Mouse (Mus musculus) lung, embryonic 14.5 days (tissue): ENCODE measurements around the gene Vinac1. TPM values are rescaled to one million over a fixed set of nuclear protein-coding genes. Genes with fewer than 3 reads are reported as not detected.

Experiments
- ATAC-seq: fragments of 200-750 bp; cut with Nextera tagmentation; 2 replicates; pipeline ENCODE4 v1.8.0; 2017; ENCODE audit warnings: mild to moderate bottlenecking, moderate TSS enrichment, moderate library complexity; ENCODE audit not compliant: insufficient read depth
- DNase-seq: peaks from one replicate; pipeline ENCODE4 v3.0.0-alpha.2; 2015
- H3K27ac ChIP-seq: fragments of 300-500 bp; sonication (generic); 2 replicates; pipeline ENCODE4 v1.5.1; 2014; ENCODE audit warnings: low read depth, mild to moderate bottlenecking, moderate library complexity
- H3K27me3 ChIP-seq: fragments of 300-500 bp; sonication (generic); 2 replicates; pipeline ENCODE4 v1.6.1; 2014; ENCODE audit warnings: low read length, control low read depth; ENCODE audit not compliant: insufficient read depth
- H3K36me3 ChIP-seq: fragments of 300-500 bp; sonication (generic); 2 replicates; pipeline ENCODE4 v1.6.1; 2014; ENCODE audit warnings: control low read depth; ENCODE audit not compliant: insufficient read depth
- H3K4me1 ChIP-seq: fragments of 300-500 bp; sonication (generic); 2 replicates; pipeline ENCODE4 v1.6.1; 2014; ENCODE audit warnings: antibody characterized with exemption, control low read depth; ENCODE audit not compliant: insufficient read depth
- H3K4me2 ChIP-seq: fragments of 300-500 bp; sonication (generic); 2 replicates; pipeline ENCODE4 v1.6.1; 2014; ENCODE audit warnings: mild to moderate bottlenecking
- H3K4me3 ChIP-seq: fragments of 300-500 bp; sonication (generic); 2 replicates; pipeline ENCODE4 v1.5.1; 2014; ENCODE audit warnings: low read depth, low read length
- H3K9ac ChIP-seq: fragments of 300-500 bp; sonication (generic); 2 replicates; pipeline ENCODE4 v1.6.1; 2014
- H3K9me3 ChIP-seq: fragments of 300-500 bp; sonication (generic); 2 replicates; pipeline ENCODE4 v1.6.1; 2016; ENCODE audit warnings: low read depth, low read length, control low read depth
- CTCF ChIP-seq: IDR thresholded peaks from 2 replicates; pipeline ENCODE4 v1.5.1; 2016; ENCODE audit warnings: antibody characterized with exemption, low read depth
- WGBS: fragments of 180-500 bp; shearing (Covaris S2); extraction: QIAGEN DNeasy Blood & Tissue Kit; methylation state at CpG from one replicate; pipeline ENCODE4 v1.1.7; 2014; 5-methylcytosine and 5-hydroxymethylcytosine counted together
- polyA plus RNA-seq: library from polyadenylated mRNA; unstranded; fragments of >200 nt; fragmentation: Nextera tagmentation; extraction: Ambion mirVana; gene quantifications from 2 replicates; pipeline ENCODE4 v1.2.1, GENCODE M21; 2014

Vinac1 gene
- 0.17 and 0.23 TPM in 2 replicates for polyA plus RNA-seq

DNA sequence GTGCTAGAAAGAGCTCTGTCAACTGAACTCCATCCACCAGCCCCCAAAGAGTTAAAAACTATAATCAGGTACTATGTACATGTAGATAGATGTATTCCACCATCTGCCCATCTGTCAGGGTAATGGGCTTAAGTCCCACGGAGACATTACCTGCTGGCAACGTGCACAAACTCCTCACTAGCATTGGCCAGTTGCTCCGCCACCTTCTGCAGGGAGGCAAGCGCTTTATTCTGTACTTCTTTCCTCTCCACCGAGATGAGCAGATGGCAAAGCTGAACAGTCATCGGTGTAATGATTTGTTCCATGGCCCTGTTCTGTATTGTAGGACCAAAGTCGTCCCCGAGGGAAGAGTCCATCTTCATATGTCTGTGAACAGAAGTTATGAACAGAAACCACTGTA lies at the start of gene Vinac1:
Vinac1 (minus strand) TSS at position 362 of the 400 bp plus-strand sequence.
- no peak within 1 kb of the TSS for H3K4me2 ChIP-seq
- WGBS: 83% methylated on average over 8 of the region's 8 CpGs
- ATAC-seq (no peak), DNase-seq (no peak)
- no peak for TF ChIP-seq CTCF
- no peaks in the 10 kb centered on the region for H3K9me3 ChIP-seq
- H3K4me3 ChIP-seq: no peak within 1 kb of the TSS
- no peaks in the 10 kb centered on the region for H3K27me3 ChIP-seq
- no peaks in the 10 kb centered on the region for H3K36me3 ChIP-seq
- no peaks in the 10 kb centered on the region for H3K4me1 ChIP-seq
- no peak within 1 kb of the TSS for H3K27ac ChIP-seq
- H3K9ac ChIP-seq: no peak within 1 kb of the TSS

- Histone ChIP-seq H3K27ac (no peak overlapping the region), H3K36me3 (peaks cover 38% of the 10 kb centered on the region), H3K4me3 (no peak overlapping the region), H3K9me3 (no peaks in the 10 kb centered on the region), H3K27me3 (no peaks in the 10 kb centered on the region), H3K4me2 (no peak overlapping the region), H3K4me1 (no peaks in the 10 kb centered on the region), H3K9ac (no peak overlapping the region)
- no peak for TF ChIP-seq CTCF
- WGBS: 74% methylated on average over 18 of the region's 18 CpGs
- ATAC-seq (no peak), DNase-seq (no peak)
These were observed 46.2 kb upstream of the Vinac1 start for GRCm38 (mm10) chr2:129093926-129094724.

DNA sequence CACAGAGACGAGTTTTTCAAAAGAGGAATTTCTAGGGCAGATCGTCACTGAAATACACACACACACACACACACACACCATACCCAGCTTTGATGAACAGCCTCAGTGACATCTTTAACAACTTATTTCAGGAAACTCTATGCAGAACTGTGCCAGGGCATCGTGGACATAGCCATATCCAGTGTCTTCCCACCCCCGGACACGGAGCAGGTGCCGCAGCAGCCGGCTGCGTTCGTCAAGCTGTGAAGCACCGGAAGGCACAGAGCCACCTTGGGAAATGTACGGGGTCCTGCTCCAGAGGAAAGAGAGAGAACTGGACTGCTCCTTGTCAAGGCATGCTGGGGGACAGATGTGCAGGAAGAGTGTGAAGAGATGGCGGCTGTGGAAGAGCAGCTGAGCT lies 44.8 kb upstream of the Vinac1 start:
- WGBS: 92% methylated on average over 12 of the region's 12 CpGs
- H3K27ac ChIP-seq: no peak overlapping the region
- H3K4me3 ChIP-seq: no peak overlapping the region
- TF ChIP-seq CTCF: no peak
- no peak for DNase-seq
- no peaks in the 10 kb centered on the region for H3K9me3 ChIP-seq
- no peaks in the 10 kb centered on the region for H3K27me3 ChIP-seq
- no peak overlapping the region for H3K4me2 ChIP-seq
- no peak for ATAC-seq
- H3K4me1 ChIP-seq: no peaks in the 10 kb centered on the region
- no peak overlapping the region for H3K9ac ChIP-seq
- peaks cover 45% of the 10 kb centered on the region for H3K36me3 ChIP-seq

GRCm38 (mm10) chr2:129090370-129090769 lies 42.4 kb upstream of the Vinac1 start:
- no peaks in the 10 kb centered on the region for H3K4me1 ChIP-seq
- no peaks in the 10 kb centered on the region for H3K9me3 ChIP-seq
- DNase-seq: no peak
- H3K27ac ChIP-seq: no peak overlapping the region
- WGBS: 71% methylated on average over 4 of the region's 4 CpGs
- H3K36me3 ChIP-seq: peaks cover 63% of the 10 kb centered on the region
- TF ChIP-seq CTCF: no peak
- no peak overlapping the region for H3K4me3 ChIP-seq
- no peaks in the 10 kb centered on the region for H3K27me3 ChIP-seq
- ATAC-seq: no peak
- H3K4me2 ChIP-seq: no peak overlapping the region
- H3K9ac ChIP-seq: no peak overlapping the region

GRCm38 (mm10) chr2:129087520-129087919 lies 39.5 kb upstream of the Vinac1 start:
- Histone ChIP-seq H3K36me3 (peaks cover 56% of the 10 kb centered on the region), H3K4me1 (no peaks in the 10 kb centered on the region), H3K9ac (no peak overlapping the region), H3K4me2 (no peak overlapping the region), H3K9me3 (no peaks in the 10 kb centered on the region), H3K27me3 (no peaks in the 10 kb centered on the region), H3K4me3 (no peak overlapping the region), H3K27ac (no peak overlapping the region)
- DNase-seq (no peak), ATAC-seq (no peak)
- WGBS: 76% methylated on average over 1 of the region's 1 CpGs
- TF ChIP-seq CTCF: no peak

DNA sequence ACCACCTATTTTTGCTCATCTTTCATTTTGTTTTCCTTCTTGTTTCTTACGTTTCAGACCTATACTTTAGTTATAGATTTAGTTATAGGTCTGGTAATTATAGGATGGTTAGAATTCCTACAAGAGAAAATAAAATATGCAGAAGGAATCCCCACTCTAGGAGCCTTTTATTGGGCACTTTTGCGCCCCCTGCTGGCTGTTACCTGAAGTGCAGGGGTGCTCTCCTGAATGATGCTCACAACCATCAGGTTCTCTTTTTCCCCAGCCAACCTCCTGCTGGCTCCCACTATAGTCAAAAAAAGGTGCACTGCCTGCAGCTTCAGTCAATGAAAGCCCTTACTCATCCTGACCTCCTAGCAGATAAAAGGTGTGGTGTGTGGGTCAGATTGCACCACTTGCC lies 37.0 kb upstream of the Vinac1 start:
- Histone ChIP-seq H3K9ac (no peak overlapping the region), H3K4me2 (no peak overlapping the region), H3K36me3 (peaks cover 64% of the 10 kb centered on the region), H3K27ac (no peak overlapping the region), H3K27me3 (no peaks in the 10 kb centered on the region), H3K4me3 (no peak overlapping the region), H3K4me1 (no peaks in the 10 kb centered on the region), H3K9me3 (no peaks in the 10 kb centered on the region)
- TF ChIP-seq CTCF: peak; percentile 80
- WGBS: 48% methylated on average over 2 of the region's 2 CpGs
- ATAC-seq: no peak
- DNase-seq: peak; percentile 83

DNA sequence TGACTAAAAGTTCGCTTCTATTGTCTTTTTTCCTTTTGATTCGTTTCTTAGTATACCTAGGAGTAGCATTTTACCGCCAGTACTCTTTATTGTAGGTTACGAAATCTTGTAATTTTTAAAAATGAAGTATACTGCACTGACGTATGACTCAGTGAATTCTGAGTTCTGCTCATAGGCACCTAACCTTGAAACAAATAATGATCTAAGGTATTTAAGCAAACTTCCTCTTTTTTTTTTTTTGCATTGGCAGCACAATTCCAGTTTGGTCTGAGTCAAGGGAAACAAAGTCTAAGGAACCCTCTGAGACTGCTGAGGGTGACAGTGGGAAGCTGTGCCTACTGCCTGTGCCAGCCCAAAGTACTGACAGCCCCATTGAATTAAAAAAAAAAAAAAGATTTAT lies 35.5 kb upstream of the Vinac1 start:
- no peak for DNase-seq
- no peak overlapping the region for H3K9ac ChIP-seq
- no peaks in the 10 kb centered on the region for H3K9me3 ChIP-seq
- no peak overlapping the region for H3K4me3 ChIP-seq
- no peaks in the 10 kb centered on the region for H3K27me3 ChIP-seq
- TF ChIP-seq CTCF: no peak
- H3K27ac ChIP-seq: no peak overlapping the region
- peaks cover 53% of the 10 kb centered on the region for H3K36me3 ChIP-seq
- ATAC-seq: no peak
- no peak overlapping the region for H3K4me2 ChIP-seq
- H3K4me1 ChIP-seq: no peaks in the 10 kb centered on the region
- 88% methylated on average over 5 of the region's 5 CpGs for WGBS
